Mouse (Mus musculus) cerebellum, adult 2 months (tissue): Measurements from ENCODE around the gene Gucy2e.

Source experiments
- CTCF ChIP-seq: fragments of 200-500 bp; IDR thresholded peaks from 2 replicates; pipeline ENCODE4 v1.5.1; 2011; ENCODE audit warnings: low read depth, mild to moderate bottlenecking, control low read depth, low read length, moderate library complexity, borderline replicate concordance; ENCODE audit not compliant: insufficient read depth
- POLR2A ChIP-seq: fragments of 200-500 bp; IDR thresholded peaks from 2 replicates; pipeline ENCODE4 v1.6.1; 2011; ENCODE audit warnings: low read length, control low read depth, borderline replicate concordance; ENCODE audit not compliant: insufficient read depth

- TF ChIP-seq CTCF (no peak), POLR2A (no peak)
Measured at GRCm38 (mm10) chr11:69257072-69257471, 20.2 kb upstream of the Gucy2e start.
